Mouse (Mus musculus) lung, adult 2 months (tissue): ENCODE measurements at regions not wholly inside any gene's neighbourhood (a gene's known extent, or its start where the extent isn't known, plus 50 kb on each side); places are given as distances from the start of the nearest gene placed in this dataset.

Source experiments
- CTCF ChIP-seq: fragments of 200-500 bp; IDR thresholded peaks from 2 replicates; pipeline ENCODE4 v1.5.1; 2011; ENCODE audit warnings: mild to moderate bottlenecking, low read length, control low read depth; ENCODE audit not compliant: insufficient read depth
- POLR2A ChIP-seq: fragments of 200-500 bp; IDR thresholded peaks from 2 replicates; pipeline ENCODE4 v1.6.1; 2011; ENCODE audit warnings: low read depth, mild to moderate bottlenecking, control low read depth, low read length, borderline replicate concordance; ENCODE audit errors: extremely low read depth

GRCm38 (mm10) chr2:106454310-106454974 lies 238.6 kb upstream of the Mpped2 start:
- TF ChIP-seq CTCF (no peak), POLR2A (no peak)
